Mouse (Mus musculus) heart, adult 2 months (tissue): Measurements from ENCODE around the gene Zdhhc9. TPM values are rescaled to one million over a fixed set of nuclear protein-coding genes. Genes with fewer than 3 reads are reported as not detected.

Experiments used
- DNase-seq, 2 experiments: peaks; one replicate each; pipeline ENCODE4 v3.0.0; 2021
- H3K27ac ChIP-seq: fragments of 200-600 bp; 2 replicates; pipeline ENCODE4 v1.8.1; 2022
- H3K27me3 ChIP-seq: fragments of 200-500 bp; 2 replicates; pipeline ENCODE4 v1.6.1; 2012; ENCODE audit warnings: mild to moderate bottlenecking, low read length, inconsistent platforms, mixed read lengths; ENCODE audit not compliant: control insufficient read depth, insufficient read depth
- H3K36me3 ChIP-seq: fragments of 200-500 bp; 2 replicates; pipeline ENCODE4 v1.6.1; 2012; ENCODE audit warnings: low read length, inconsistent platforms; ENCODE audit not compliant: control insufficient read depth, insufficient read depth
- H3K4me1 ChIP-seq: fragments of 200-500 bp; 2 replicates; pipeline ENCODE4 v1.6.1; 2011; ENCODE audit warnings: low read length; ENCODE audit not compliant: control insufficient read depth, insufficient read depth
- H3K4me3 ChIP-seq: fragments of 200-600 bp; 2 replicates; pipeline ENCODE4 v1.8.1; 2022
- H3K79me2 ChIP-seq: fragments of 200-500 bp; replicated peaks from 2 replicates; pipeline ENCODE4 v1.6.1; 2012; ENCODE audit warnings: mild to moderate bottlenecking, inconsistent platforms, low read length, moderate library complexity, mixed read lengths; ENCODE audit not compliant: control insufficient read depth, insufficient read depth
- H3K9ac ChIP-seq: fragments of 200-500 bp; 2 replicates; pipeline ENCODE4 v1.6.1; 2012; ENCODE audit warnings: low read depth, mild to moderate bottlenecking, control low read depth, inconsistent platforms, low read length, mixed read lengths
- CTCF ChIP-seq: fragments of 200-600 bp; IDR thresholded peaks from 2 replicates; pipeline ENCODE4 v1.8.1; 2022; ENCODE audit warnings: antibody characterized with exemption, mild to moderate bottlenecking, moderate library complexity
- EP300 ChIP-seq: fragments of 200-500 bp; IDR thresholded peaks from 2 replicates; pipeline ENCODE4 v1.6.1; 2011; ENCODE audit warnings: low read depth, low read length, control low read depth; ENCODE audit not compliant: insufficient read depth
- POLR2A ChIP-seq: fragments of 200-500 bp; IDR thresholded peaks from 2 replicates; pipeline ENCODE4 v1.6.1; 2011; ENCODE audit warnings: mild to moderate bottlenecking, low read depth, low read length, control low read depth; ENCODE audit not compliant: insufficient read depth
- WGBS: fragments of 180-500 bp; shearing (Covaris S2); methylation state at CpG from one replicate; pipeline ENCODE4 v1.1.7; 2018; 5-methylcytosine and 5-hydroxymethylcytosine counted together
- intact Hi-C: fragments of 180-260 bp; cut with DNase I; formaldehyde crosslinking; loops from one replicate; pipeline ENCODE4 v1.15.1; 2025
- polyA plus RNA-seq: library from polyadenylated mRNA; depleted of rRNA; stranded (reverse); fragments of >200 nt; gene quantifications from 2 replicates; pipeline ENCODE4 v1.2.3, GENCODE M21; 2012
- total RNA-seq, 2 experiments: library from RNA; stranded (reverse); gene quantifications; 2 replicates each; pipeline ENCODE4 v1.2.3; 2021

Gene Zdhhc9
- total and polyA plus RNA-seq, 3 experiments: 25.6 to 32.5 (median 31.2) TPM

GRCm38 (mm10) chrX:48193235-48194152, 15.2 kb downstream of the Zdhhc9 start:
- no peaks in the 10 kb centered on the region for H3K27me3 ChIP-seq
- no peak overlapping the region for H3K9ac ChIP-seq
- no peaks in the 10 kb centered on the region for H3K36me3 ChIP-seq
- no peaks in the 10 kb centered on the region for H3K79me2 ChIP-seq
- H3K4me3 ChIP-seq: no peak overlapping the region
- intact Hi-C loops: no loop called here
- H3K27ac ChIP-seq: no peak overlapping the region
- no peak for DNase-seq
- no peak for TF ChIP-seq POLR2A
- TF ChIP-seq EP300: no peak
- no peak for TF ChIP-seq CTCF
- 79% methylated on average over 14 of the region's 14 CpGs for WGBS
- no peaks in the 10 kb centered on the region for H3K4me1 ChIP-seq

- 82% methylated on average over 6 of the region's 6 CpGs for WGBS
- no peaks in the 10 kb centered on the region for H3K4me1 ChIP-seq
- DNase-seq: no peak
- H3K27me3 ChIP-seq: no peaks in the 10 kb centered on the region
- H3K36me3 ChIP-seq: no peaks in the 10 kb centered on the region
- no peak overlapping the region for H3K9ac ChIP-seq
- TF ChIP-seq POLR2A (no peak), EP300 (no peak), CTCF (no peak)
- intact Hi-C loops: no loop called here
- H3K79me2 ChIP-seq: no peaks in the 10 kb centered on the region
- H3K27ac ChIP-seq: no peak overlapping the region
- no peak overlapping the region for H3K4me3 ChIP-seq
These were observed 17.4 kb downstream of the Zdhhc9 start for GRCm38 (mm10) chrX:48191261-48191660.

- no peak for DNase-seq
- 78% methylated on average over 3 of the region's 3 CpGs for WGBS
- TF ChIP-seq CTCF (no peak), POLR2A (no peak), EP300 (no peak)
- Histone ChIP-seq H3K9ac (no peak overlapping the region), H3K4me3 (no peak overlapping the region), H3K4me1 (peaks cover 2% of the 10 kb centered on the region), H3K79me2 (no peaks in the 10 kb centered on the region), H3K36me3 (no peaks in the 10 kb centered on the region), H3K27me3 (no peaks in the 10 kb centered on the region), H3K27ac (no peak overlapping the region)
- intact Hi-C loops: no loop called here
These were observed 24.0 kb downstream of the Zdhhc9 start for GRCm38 (mm10) chrX:48184703-48185102.

- WGBS: 43% methylated on average over 6 of the region's 6 CpGs
These were observed 26.8 kb downstream of the Zdhhc9 start for GRCm38 (mm10) chrX:48181844-48182243.

GRCm38 (mm10) chrX:48170368-48170767, 38.3 kb downstream of the Zdhhc9 start:
- intact Hi-C loops: no loop called here
- Histone ChIP-seq H3K36me3 (no peaks in the 10 kb centered on the region), H3K4me1 (no peaks in the 10 kb centered on the region), H3K4me3 (no peak overlapping the region), H3K27me3 (no peaks in the 10 kb centered on the region), H3K9ac (no peak overlapping the region), H3K79me2 (no peaks in the 10 kb centered on the region), H3K27ac (no peak overlapping the region)
- 37% methylated on average over 1 of the region's 1 CpGs for WGBS
- no peak for DNase-seq
- no peak for TF ChIP-seq CTCF
- TF ChIP-seq POLR2A: no peak

More at GRCm38 (mm10) chrX:48181844-48182243, 26.8 kb downstream of the Zdhhc9 start:
- TF ChIP-seq POLR2A: no peak
- TF ChIP-seq CTCF: no peak
- TF ChIP-seq EP300: no peak
- no peak for DNase-seq
- Histone ChIP-seq H3K4me1 (peaks cover 2% of the 10 kb centered on the region), H3K9ac (no peak overlapping the region), H3K36me3 (no peaks in the 10 kb centered on the region), H3K27me3 (no peaks in the 10 kb centered on the region), H3K27ac (no peak overlapping the region), H3K79me2 (no peaks in the 10 kb centered on the region), H3K4me3 (no peak overlapping the region)
- intact Hi-C loops: no loop called here

GRCm38 (mm10) chrX:48169892-48170291, 38.8 kb downstream of the Zdhhc9 start:
- H3K36me3 ChIP-seq: no peaks in the 10 kb centered on the region
- no peak overlapping the region for H3K4me3 ChIP-seq
- H3K79me2 ChIP-seq: no peaks in the 10 kb centered on the region
- WGBS: 68% methylated on average over 1 of the region's 1 CpGs
- intact Hi-C loops: no loop called here
- no peak overlapping the region for H3K9ac ChIP-seq
- TF ChIP-seq CTCF: no peak
- TF ChIP-seq POLR2A: no peak
- no peak for TF ChIP-seq EP300
- H3K27me3 ChIP-seq: no peaks in the 10 kb centered on the region
- no peaks in the 10 kb centered on the region for H3K4me1 ChIP-seq
- no peak overlapping the region for H3K27ac ChIP-seq
- no peak for DNase-seq
